Mouse (Mus musculus) cerebellum, postnatal 36 days (tissue): Measurements from ENCODE around the gene Ksr1.

Source experiments
- DNase-seq, 2 experiments: peaks; one replicate each; pipeline ENCODE4 v3.0.0; 2021 to 2022; ENCODE audit warnings: mixed read lengths in 2 of 2

Gene Ksr1

DNA sequence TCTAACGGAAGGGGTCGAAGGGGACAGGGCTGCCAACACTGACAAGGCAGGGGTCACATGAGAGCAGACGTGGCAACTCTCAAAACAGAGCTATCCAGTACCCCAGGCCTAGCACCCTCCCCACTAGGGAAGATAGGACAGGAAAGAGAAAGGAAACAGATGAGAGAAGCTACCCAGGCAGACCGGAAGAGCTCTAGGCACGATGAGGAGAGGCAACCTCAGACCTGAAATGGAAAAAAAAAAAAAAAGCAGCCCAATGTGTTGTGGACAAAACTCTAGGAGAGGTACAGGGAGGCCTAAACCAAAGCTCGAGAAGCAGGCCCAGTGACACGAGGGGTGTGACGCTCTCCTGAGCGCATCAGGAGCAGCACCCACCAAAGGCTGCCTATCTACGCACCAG, 23.7 kb downstream of the Ksr1 start:
- no peak for DNase-seq

DNA sequence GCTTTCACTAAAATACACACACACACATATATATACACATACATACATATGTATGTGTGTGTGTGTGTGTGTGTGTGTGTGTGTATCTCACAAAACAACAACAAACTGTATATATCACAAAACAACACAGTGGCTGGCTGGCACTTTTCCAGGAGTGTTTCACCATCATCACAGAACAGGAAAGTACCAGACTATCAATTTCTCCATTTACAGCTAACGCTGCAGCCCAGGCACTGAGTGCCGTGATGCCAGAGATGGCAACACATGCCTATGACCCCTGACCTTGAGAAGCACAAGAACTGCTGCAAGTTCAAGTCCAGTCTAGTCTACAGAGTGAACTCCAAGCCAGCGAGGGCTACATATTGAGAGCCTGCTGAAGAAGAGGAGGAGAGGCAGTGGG, 26.1 kb downstream of the Ksr1 start:
- no peak for DNase-seq

DNA sequence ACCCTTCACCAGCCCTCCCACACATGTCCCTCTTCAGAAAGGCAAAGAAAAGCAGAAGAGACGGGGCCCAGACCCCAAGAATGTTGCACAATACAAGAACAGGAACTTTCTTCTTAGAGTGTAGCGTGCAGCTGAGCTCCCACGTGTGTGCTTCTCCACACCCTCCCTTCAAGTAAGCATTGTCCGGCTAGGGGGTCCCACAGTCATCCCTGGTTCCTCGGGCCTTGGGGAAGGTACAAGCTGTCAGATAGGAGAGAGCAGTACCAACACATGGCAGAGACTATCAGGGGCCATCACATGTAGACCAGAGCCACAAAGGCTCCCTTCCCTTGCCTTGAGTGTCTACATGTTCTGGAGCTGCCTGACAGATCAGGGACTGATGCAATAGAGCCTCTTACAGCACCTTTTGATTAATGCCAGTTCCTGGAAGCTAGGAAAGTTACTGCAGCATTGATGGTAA, 27.3 kb downstream of the Ksr1 start:
- DNase-seq = no peak

GRCm38 (mm10) chr11:79116665-79117064, 29.5 kb downstream of the Ksr1 start:
- peak; percentile 43 to 61 for DNase-seq

DNA sequence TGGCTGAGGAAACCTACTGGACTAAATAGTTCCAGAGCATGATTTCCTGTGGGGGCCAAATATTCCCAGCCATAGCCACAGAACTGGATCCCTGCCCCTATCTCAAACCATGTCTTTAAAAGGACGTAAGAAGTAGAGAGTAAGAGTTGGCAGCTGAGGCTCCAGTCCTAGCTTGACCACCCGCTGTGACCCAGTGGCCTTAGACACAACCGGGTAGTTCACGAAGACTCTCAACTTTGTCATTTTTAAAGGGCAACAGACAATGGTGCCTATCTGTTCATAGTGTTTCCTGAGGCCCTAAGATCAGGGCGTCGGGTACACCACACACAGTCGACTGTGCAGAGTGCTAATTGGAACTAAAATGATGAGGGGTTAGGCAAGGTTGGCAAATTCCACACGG, 30.5 kb downstream of the Ksr1 start:
- DNase-seq = no peak

GRCm38 (mm10) chr11:79114061-79114460, 32.1 kb downstream of the Ksr1 start:
- no peak for DNase-seq

GRCm38 (mm10) chr11:79113397-79113796, 32.8 kb downstream of the Ksr1 start:
- DNase-seq = no peak

DNA sequence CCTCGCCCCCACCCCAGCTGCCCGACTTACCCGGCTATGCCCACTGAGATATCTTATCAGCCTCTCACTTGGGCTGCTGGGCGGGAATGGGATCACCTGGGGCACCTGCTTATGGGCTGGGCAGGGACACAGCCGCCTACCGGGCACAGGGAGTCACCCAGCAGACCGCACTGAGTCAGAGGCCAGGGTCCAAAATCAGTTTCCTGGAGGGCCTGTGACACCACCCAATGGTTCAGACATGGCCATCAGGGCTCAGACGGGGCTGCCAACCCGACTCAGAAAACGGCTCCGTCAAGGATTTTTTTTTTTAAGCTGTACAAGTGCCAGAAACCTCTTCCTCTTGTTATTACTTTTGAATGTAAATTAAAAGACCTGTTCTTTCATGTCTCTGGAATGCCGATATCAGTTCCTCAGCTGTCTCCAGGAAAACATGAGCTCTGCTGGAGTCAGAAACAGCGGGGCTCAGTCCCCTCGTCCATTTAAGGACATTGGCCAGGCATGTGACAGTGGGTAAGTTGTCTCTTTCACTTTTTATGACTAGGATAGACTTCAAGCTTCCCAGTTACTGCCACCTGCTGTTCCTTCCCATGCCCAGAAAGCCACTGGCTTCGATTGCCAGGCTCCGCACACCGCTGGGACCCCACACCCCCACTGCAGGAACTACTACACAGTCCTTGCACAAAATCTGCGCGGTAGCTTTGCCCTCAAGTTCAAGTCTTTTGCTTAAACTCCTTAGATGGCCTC, 33.5 kb downstream of the Ksr1 start:
- no peak for DNase-seq

DNA sequence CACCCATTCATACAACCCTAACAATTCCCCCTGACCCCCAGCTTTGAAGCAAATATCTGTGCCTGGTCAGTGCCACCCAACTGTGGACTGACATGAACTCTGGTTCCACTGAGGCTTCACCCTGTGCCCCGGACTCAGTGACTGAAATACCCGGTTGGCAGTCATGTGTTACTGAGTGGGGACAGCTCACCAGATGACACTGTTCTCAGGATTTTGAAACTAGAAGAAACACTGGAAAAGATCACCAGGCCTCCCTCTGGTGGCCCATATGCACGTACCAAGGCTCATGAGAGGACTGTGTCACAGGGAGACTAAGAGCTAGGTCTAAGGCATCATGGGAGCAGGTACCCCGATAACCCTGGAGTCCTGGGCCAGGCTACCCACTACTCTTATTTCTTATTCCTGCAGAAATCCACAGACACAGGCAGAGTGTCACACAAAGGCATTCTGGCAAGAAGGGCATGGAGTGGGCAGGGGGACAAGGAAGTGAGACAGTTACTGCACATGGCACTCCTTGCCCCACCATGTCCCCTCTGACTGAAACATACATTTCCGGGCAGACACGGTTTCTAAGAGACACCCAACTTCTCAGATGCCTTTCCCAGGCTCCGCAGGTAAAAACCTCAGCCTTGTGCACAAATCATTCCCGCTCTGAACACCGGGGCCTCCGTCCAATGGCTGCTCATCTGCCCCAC, 34.2 kb downstream of the Ksr1 start:
- DNase-seq = no peak

DNA sequence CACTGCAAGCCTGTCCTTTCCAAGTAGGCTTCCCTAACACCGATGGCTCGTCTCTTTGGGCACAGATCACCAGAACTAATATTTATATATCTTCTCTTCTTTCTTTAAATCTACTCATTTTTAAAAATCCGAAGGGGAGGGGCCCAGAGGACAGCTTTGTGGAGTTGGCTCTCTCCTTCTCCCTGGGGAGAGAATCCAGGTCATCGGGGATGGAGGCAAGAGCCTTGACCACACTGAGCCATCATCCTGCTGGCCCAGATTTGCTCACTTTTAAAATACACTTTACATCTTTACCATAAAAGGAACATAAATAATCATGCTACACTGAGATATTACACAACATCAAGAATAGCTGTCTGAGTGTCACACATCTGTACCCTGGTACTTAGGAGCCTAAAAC, 35.8 kb downstream of the Ksr1 start:
- DNase-seq = no peak

- no peak for DNase-seq
Measured at GRCm38 (mm10) chr11:79107934-79108333, 38.3 kb downstream of the Ksr1 start.

DNA sequence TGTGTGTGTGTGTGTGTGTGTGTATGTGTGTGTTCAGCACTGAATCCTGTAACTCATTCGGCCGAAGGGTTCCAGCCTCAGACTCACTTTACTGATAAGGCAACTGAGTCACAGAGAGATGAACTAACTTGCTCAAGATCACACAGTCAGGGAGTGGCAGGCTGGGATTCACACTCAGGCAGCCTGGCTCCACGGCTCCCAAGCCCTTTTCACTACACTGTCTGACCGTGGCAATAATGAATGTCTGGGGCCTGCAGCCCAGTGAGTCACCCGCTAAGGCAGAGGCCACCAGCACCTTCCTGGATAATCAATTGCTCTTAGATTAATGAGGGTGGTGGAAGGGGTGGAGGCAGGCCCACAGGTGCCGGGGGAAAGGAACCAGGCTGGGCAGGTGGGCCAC, 41.2 kb downstream of the Ksr1 start:
- DNase-seq = no peak

DNA sequence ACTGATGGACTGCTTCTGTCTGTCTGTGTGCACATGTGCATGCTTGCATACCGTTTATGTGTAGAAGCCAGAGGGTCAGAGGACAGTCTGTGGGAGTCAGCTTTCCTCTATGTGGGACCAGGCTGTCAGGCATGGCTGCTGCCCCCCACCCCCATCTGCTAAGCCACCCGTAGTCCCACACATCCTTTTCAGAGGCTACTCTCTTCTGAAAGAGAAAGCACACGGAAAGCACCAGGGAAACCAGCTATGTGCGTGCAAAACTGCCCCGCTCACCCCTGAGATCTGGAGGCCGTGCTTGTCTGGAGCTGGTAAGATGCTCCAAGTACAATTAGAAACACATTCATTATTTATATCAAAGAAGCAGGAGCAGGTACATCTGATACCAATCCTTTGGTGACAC, 41.7 kb downstream of the Ksr1 start:
- no peak for DNase-seq

DNA sequence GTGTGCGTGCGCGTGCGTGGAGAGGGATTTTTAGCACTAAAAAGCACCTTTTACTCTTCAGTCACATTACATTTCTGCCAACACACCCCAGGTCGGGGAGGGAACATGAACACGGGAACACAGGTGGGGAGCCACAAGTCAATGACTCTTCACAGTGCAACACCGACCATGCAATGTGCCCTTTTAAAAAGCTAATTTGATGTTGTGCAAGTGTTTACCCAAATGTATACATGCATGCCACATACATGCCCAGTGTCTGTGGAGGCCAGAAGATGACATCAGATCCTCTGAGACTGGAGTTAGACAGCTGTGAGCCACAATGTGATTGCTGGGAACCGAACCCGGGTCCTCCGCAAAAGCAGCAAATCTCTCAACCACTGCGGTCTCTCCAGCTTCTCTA, 42.1 kb downstream of the Ksr1 start:
- DNase-seq = no peak

GRCm38 (mm10) chr11:79103461-79103869, 42.7 kb downstream of the Ksr1 start:
- no peak for DNase-seq

GRCm38 (mm10) chr11:79102280-79102679, 43.9 kb downstream of the Ksr1 start:
- DNase-seq = no peak

DNA sequence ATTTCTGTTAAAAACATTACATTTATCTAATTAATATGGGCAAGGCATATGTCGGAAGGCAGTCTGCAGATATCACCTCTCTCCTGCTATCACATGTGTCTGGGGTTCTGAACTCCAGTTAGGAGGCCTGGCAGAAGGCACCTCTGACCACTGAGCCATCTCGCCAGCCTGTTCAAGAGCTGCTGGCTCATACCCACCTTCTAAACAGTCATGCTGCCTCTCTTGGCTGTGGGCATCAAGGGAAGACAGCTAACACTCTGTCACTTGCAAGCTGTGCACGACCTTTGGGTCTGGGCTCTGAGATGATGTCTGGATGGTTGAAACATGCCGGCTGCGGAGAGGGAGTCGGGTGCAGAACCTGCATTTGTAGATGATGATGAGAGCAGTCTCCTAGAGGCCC, 44.6 kb downstream of the Ksr1 start:
- DNase-seq = no peak

- no peak for DNase-seq
Measured at GRCm38 (mm10) chr11:79099032-79099431, 47.2 kb downstream of the Ksr1 start.

GRCm38 (mm10) chr11:79097736-79098135, 48.5 kb downstream of the Ksr1 start:
- DNase-seq = no peak

DNA sequence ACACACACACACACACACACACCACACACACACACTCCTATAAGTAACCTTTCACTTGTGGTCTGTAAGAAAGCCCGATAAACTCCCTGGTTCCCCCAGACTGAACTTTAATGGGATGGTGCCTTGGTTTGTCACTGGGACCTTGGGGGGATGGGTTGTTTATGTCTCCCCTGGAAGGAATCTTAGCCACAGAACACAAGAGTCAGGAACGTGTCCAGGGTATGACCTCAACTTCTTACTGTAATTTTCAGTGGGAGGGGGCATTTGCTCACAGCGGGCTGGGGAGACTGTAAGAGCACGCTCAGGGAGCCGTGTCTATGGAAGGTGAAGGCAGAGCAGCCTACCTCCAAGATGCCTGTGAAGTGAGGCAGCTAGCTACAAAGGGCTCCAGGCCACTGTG, 49.5 kb downstream of the Ksr1 start:
- DNase-seq = no peak

DNA sequence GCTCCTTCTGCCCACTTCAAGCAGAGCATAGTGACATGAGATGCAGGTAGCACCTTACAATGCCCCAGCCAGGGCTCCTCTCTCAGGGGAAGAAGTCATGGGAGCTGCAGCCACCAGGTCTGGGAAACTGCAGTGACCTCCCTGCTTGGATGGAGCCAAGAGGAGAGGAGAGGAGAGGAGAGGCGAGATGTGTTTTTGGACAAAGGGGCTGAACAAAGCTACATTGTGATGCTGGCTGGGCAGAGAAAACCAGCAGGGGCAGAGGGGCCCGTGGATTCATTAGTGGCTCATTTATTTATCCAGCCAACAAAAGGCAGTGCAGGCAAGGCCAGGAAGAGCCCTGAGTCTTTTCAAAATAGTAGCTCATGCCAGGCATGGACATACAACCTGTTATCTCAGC, 50.5 kb downstream of the Ksr1 start:
- DNase-seq = no peak

DNA sequence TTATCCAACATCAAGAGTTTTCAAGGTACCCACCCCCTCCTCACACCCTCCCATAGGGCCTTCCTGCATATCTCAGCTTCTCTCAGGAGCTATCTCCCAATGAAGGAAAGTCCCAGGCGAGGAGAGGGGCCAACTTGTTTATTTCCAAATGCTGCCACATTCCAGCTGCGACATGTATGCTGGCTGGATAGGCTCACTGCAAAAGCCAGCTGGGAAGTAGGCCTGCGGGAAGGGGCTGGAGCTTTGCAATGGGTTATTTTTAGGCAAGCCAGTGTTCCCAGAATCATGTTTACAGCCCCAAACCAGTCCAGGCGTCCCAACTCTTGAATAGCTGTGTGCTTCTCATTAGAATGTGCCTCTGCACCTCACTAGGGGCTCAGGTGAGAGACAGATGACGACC, 51.5 kb downstream of the Ksr1 start:
- no peak for DNase-seq

DNA sequence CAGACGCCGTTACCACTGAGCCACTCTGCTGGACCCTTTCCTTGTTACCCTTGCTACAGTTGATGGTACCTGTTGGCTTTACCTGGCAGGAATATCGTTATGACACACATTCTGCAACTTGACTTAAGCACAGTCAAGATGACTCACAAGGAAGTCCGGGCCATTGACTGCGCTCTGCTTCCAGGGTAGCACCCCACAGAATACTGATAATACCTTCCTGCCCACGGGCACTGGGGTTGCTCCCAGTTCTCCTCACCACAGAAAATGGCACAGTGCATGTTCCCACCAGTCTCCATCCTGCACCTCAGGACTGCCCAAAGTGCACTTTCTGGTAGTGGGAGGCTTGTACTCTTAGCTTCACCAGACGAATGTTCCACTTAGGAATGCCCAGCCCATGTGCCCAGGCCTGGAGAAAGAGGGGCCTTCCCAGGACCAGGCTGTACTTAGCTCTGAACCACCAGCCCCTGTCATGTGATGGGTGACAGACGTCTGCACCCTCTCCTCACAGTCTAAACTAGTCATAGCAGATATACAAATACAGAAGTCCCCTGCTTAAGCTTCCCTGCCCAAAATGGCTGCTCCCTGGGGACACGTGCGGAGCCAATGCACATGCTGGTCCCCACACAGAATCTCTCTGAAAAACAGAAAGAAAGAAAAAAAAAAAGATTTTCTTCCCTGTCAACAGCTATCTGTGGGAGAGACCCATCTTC, 52.1 kb downstream of the Ksr1 start:
- no peak for DNase-seq

- DNase-seq = no peak
Measured at GRCm38 (mm10) chr11:79093386-79093906, 52.8 kb downstream of the Ksr1 start.
